Comparison of ENCODE assay signal across 7 mouse cellular contexts in genomic region chr11:60811054-60811460, GRCm38 (mm10). TPM values are rescaled to one million over a fixed set of nuclear protein-coding genes. Genes with fewer than 3 reads are reported as not detected.
DNase-seq lines count a peak whose midpoint lies in the region; ATAC-seq lines count a peak whose summit lies in the region.

No protein-coding gene starts in this region.

- H3K36me3 ChIP-seq in intestine, embryonic 14.5 days (ENCODE audit: control insufficient read depth, insufficient read depth, low read length): no peaks in the 10 kb centered on the region
- H3K36me3 ChIP-seq in midbrain, embryonic 10.5 days: peaks cover 4% of the 10 kb centered on the region; the same call in 1 of the 2 replicates

- H3K4me2 ChIP-seq in intestine, embryonic 14.5 days (ENCODE audit: low read length): peak overlapping the region; percentile 66

- peak; percentile 98 for ATAC-seq in intestine, embryonic 14.5 days (replicated peaks; ENCODE audit: low FRiP score, low TSS enrichment, low read depth)

- intact Hi-C loops in left cerebral cortex, postnatal 25 days (cut with DNase I): no loop called here

- H3K9ac ChIP-seq in intestine, embryonic 14.5 days (ENCODE audit: low read length): peak overlapping the region; percentile 38

- H3K4me1 ChIP-seq in intestine, embryonic 14.5 days (replicated peaks; ENCODE audit: control insufficient read depth, insufficient read depth, low read length): peaks cover 17% of the 10 kb centered on the region
- peaks cover 36% of the 10 kb centered on the region for H3K4me1 ChIP-seq in midbrain, embryonic 10.5 days

- peak overlapping the region; percentile 48 for H3K27ac ChIP-seq in intestine, embryonic 14.5 days (ENCODE audit: low read depth)
- H3K27ac ChIP-seq in midbrain, embryonic 10.5 days (replicated peaks): peak overlapping the region; percentile 83

- DNase-seq in adrenal gland, adult 18-20 months (ENCODE audit: low spot score in 2 of 2): peak; percentile 91 to 93
- peak; percentile 97 for DNase-seq in embryo, embryonic 11 days
- DNase-seq in gastrocnemius, postnatal 25 days: peak; percentile 95
- DNase-seq in intestine, embryonic 14.5 days (ENCODE audit: low spot score): peak; percentile 96
- peak; percentile 87 to 91 for DNase-seq in left cerebral cortex, postnatal 25 days (ENCODE audit: low spot score in 2 of 2)
- peak; percentile 96 for DNase-seq in midbrain, embryonic 10.5 days (ENCODE audit: low spot score)
- peak; percentile 90 for DNase-seq in right cerebral cortex, postnatal 4 days

- H3K27me3 ChIP-seq in intestine, embryonic 14.5 days (replicated peaks; ENCODE audit: control insufficient read depth, insufficient read depth, low read length): no peaks in the 10 kb centered on the region
- no peaks in the 10 kb centered on the region for H3K27me3 ChIP-seq in midbrain, embryonic 10.5 days (ENCODE audit: low read depth, poor library complexity, severe bottlenecking)

- H3K9me3 ChIP-seq in intestine, embryonic 14.5 days (ENCODE audit: control insufficient read depth, low read length): no peaks in the 10 kb centered on the region
- H3K9me3 ChIP-seq in midbrain, embryonic 10.5 days (replicated peaks): no peaks in the 10 kb centered on the region

- WGBS in intestine, embryonic 14.5 days: under 1% methylated on average over 29 of the region's 29 CpGs
- under 1% methylated on average over 29 of the region's 29 CpGs for WGBS in midbrain, embryonic 10.5 days

- peak overlapping the region; percentile 44 for H3K4me3 ChIP-seq in intestine, embryonic 14.5 days (ENCODE audit: low read depth, low read length)
- H3K4me3 ChIP-seq in midbrain, embryonic 10.5 days: peak overlapping the region; percentile 63

RNA-seq across cellular contexts. Expression of gene Shmt1, which starts 0.5 kb away (rescaled TPM):
- 10 to 100 TPM; 21.4 to 81.1 TPM for total RNA-seq in adrenal gland, adult 18-20 months (2021)
- 10 to 100 TPM in 1 of 2 experiments, 1 to 10 TPM in 1; 9.1 to 12.2 TPM for total RNA-seq in gastrocnemius, postnatal 25 days (2021)
- polyA plus RNA-seq in intestine, embryonic 14.5 days (2014; fragmentation: Nextera tagmentation; extraction: Ambion mirVana): 94.7 and 102 TPM in 2 replicates
- total RNA-seq in left cerebral cortex, postnatal 25 days (2021): 1 to 10 TPM; 1.9 to 2.7 TPM
- polyA plus RNA-seq in midbrain, embryonic 10.5 days (2016; fragmentation: Nextera tagmentation; extraction: Ambion mirVana): 75.3 and 86.3 TPM in 2 replicates

RNA-seq across cellular contexts. Expression of gene Dhrs7b, which starts 19.4 kb away (rescaled TPM):
- 10 to 100 TPM; 44.3 to 54.0 TPM for total RNA-seq in adrenal gland, adult 18-20 months (2021)
- total RNA-seq in gastrocnemius, postnatal 25 days (2021): 10 to 100 TPM; 19.1 to 22.0 TPM
- polyA plus RNA-seq in intestine, embryonic 14.5 days (2014; fragmentation: Nextera tagmentation; extraction: Ambion mirVana): 49.4 and 50.3 TPM in 2 replicates
- 10 to 100 TPM; 29.8 to 30.1 TPM for total RNA-seq in left cerebral cortex, postnatal 25 days (2021)
- 29.3 and 34.0 TPM in 2 replicates for polyA plus RNA-seq in midbrain, embryonic 10.5 days (2016; fragmentation: Nextera tagmentation; extraction: Ambion mirVana)

RNA-seq across cellular contexts. Expression of gene Smcr8, which starts 33.7 kb away (rescaled TPM):
- 10 to 100 TPM; 26.9 to 28.4 TPM for total RNA-seq in adrenal gland, adult 18-20 months (2021)
- 10 to 100 TPM; 13.4 to 15.3 TPM for total RNA-seq in gastrocnemius, postnatal 25 days (2021)
- 8.2 and 9.2 TPM in 2 replicates for polyA plus RNA-seq in intestine, embryonic 14.5 days (2014; fragmentation: Nextera tagmentation; extraction: Ambion mirVana)
- total RNA-seq in left cerebral cortex, postnatal 25 days (2021): 10 to 100 TPM; 30.1 to 32.5 TPM
- polyA plus RNA-seq in midbrain, embryonic 10.5 days (2016; fragmentation: Nextera tagmentation; extraction: Ambion mirVana): 7.8 and 8.8 TPM in 2 replicates

RNA-seq across cellular contexts. Expression of gene Top3a, which starts 33.9 kb away (rescaled TPM):
- total RNA-seq in adrenal gland, adult 18-20 months (2021): 1 to 10 TPM; 5.9 to 7.7 TPM
- total RNA-seq in gastrocnemius, postnatal 25 days (2021): 1 to 10 TPM; 3.2 to 3.3 TPM
- 13.4 and 16.1 TPM in 2 replicates for polyA plus RNA-seq in intestine, embryonic 14.5 days (2014; fragmentation: Nextera tagmentation; extraction: Ambion mirVana)
- total RNA-seq in left cerebral cortex, postnatal 25 days (2021): 1 to 10 TPM; 4.2 to 5.1 TPM
- polyA plus RNA-seq in midbrain, embryonic 10.5 days (2016; fragmentation: Nextera tagmentation; extraction: Ambion mirVana): 23.2 and 23.9 TPM in 2 replicates

Comparison
In these comparisons a context has a peak if more than half of its experiments do, and no peak if none do; other contexts are left out.
1. Peak in every context shown above with its lines: DNase-seq, ATAC-seq, H3K4me3 ChIP-seq and H3K27ac ChIP-seq.